Mouse (Mus musculus): ENCODE data around the gene Thada. TPM values are rescaled to one million over a fixed set of nuclear protein-coding genes. Genes with fewer than 3 reads are reported as not detected.
A peak's percentile ranks its signal among the peaks of the same experiment; 100 is the strongest.

Gene Thada
- total and polyA plus RNA-seq, 2 experiments from 2014 or later: 4.3 to 12.2 TPM

GRCm38 (mm10) chr17:84372411-84373045 is 93.5 kb downstream of the Thada start:
- no peak for DNase-seq (ENCODE audit: low spot score)
- TF ChIP-seq CTCF (IDR thresholded peaks at IDR 0.05): no peak
- Histone ChIP-seq H3K9me3 (ENCODE audit: low read length) (no peaks in the 10 kb centered on the region), H3K9ac (replicated peaks; ENCODE audit: low read length, poor library complexity, severe bottlenecking) (no peak overlapping the region), H3K4me2 (ENCODE audit: low read depth, low read length, poor library complexity, severe bottlenecking) (no peak overlapping the region), H3K27ac (ENCODE audit: low read depth, low read length) (no peak overlapping the region), H3K27me3 (ENCODE audit: insufficient read depth, low read length) (no peaks in the 10 kb centered on the region), H3K4me3 (ENCODE audit: low read depth, low read length) (no peak overlapping the region), H3K4me1 (ENCODE audit: insufficient read depth, low read length) (0 out of 2 replicates have a peak, but pooled peaks cover 5% of the 10 kb centered on the region), H3K36me3 (ENCODE audit: insufficient read depth, low read length) (0 out of 2 replicates have a peak, but pooled peaks cover 10% of the 10 kb centered on the region)
- ATAC-seq (ENCODE audit: low FRiP score): no peak
- 77% methylated on average over 6 of the region's 6 CpGs for WGBS

GRCm38 (mm10) chr17:84370385-84370784 is 95.6 kb downstream of the Thada start:
- Histone ChIP-seq H3K9ac (replicated peaks; ENCODE audit: low read length, poor library complexity, severe bottlenecking) (no peak overlapping the region), H3K4me1 (ENCODE audit: insufficient read depth, low read length) (peaks cover 9% of the 10 kb centered on the region; the same call in 1 of the 2 replicates), H3K27me3 (ENCODE audit: insufficient read depth, low read length) (no peaks in the 10 kb centered on the region), H3K27ac (ENCODE audit: low read depth, low read length) (no peak overlapping the region), H3K36me3 (ENCODE audit: insufficient read depth, low read length) (0 out of 2 replicates have a peak, but pooled peaks cover 5% of the 10 kb centered on the region), H3K9me3 (ENCODE audit: low read length) (no peaks in the 10 kb centered on the region), H3K4me2 (ENCODE audit: low read depth, low read length, poor library complexity, severe bottlenecking) (no peak overlapping the region), H3K4me3 (ENCODE audit: low read depth, low read length) (no peak overlapping the region)
- ATAC-seq (ENCODE audit: low FRiP score) (no peak), DNase-seq (ENCODE audit: low spot score) (no peak)
- TF ChIP-seq CTCF (IDR thresholded peaks at IDR 0.05): no peak
- 75% methylated on average over 5 of the region's 5 CpGs for WGBS

- Histone ChIP-seq H3K9me3 (ENCODE audit: low read length) (no peaks in the 10 kb centered on the region), H3K9ac (replicated peaks; ENCODE audit: low read length, poor library complexity, severe bottlenecking) (no peak overlapping the region), H3K4me1 (ENCODE audit: insufficient read depth, low read length) (peaks cover 9% of the 10 kb centered on the region; the same call in 1 of the 2 replicates), H3K36me3 (ENCODE audit: insufficient read depth, low read length) (0 out of 2 replicates have a peak, but pooled peaks cover 4% of the 10 kb centered on the region), H3K27ac (ENCODE audit: low read depth, low read length) (no peak overlapping the region), H3K4me3 (ENCODE audit: low read depth, low read length) (no peak overlapping the region), H3K4me2 (ENCODE audit: low read depth, low read length, poor library complexity, severe bottlenecking) (no peak overlapping the region), H3K27me3 (ENCODE audit: insufficient read depth, low read length) (no peaks in the 10 kb centered on the region)
- ATAC-seq (ENCODE audit: low FRiP score): no peak
- no peak for DNase-seq (ENCODE audit: low spot score)
- 75% methylated on average over 3 of the region's 3 CpGs for WGBS
- no peak for TF ChIP-seq CTCF (IDR thresholded peaks at IDR 0.05)
Observed at GRCm38 (mm10) chr17:84369769-84370168, 96.2 kb downstream of the Thada start.

GRCm38 (mm10) chr17:84368213-84369014 is 97.6 kb downstream of the Thada start:
- DNase-seq (ENCODE audit: low spot score) (no peak), ATAC-seq (ENCODE audit: low FRiP score) (no peak)
- peaks cover 9% of the 10 kb centered on the region; the same call in 1 of the 2 replicates for H3K4me1 ChIP-seq (ENCODE audit: insufficient read depth, low read length)
- no peaks in the 10 kb centered on the region for H3K27me3 ChIP-seq (ENCODE audit: insufficient read depth, low read length)
- no peak overlapping the region for H3K4me2 ChIP-seq (ENCODE audit: low read depth, low read length, poor library complexity, severe bottlenecking)
- no peak overlapping the region for H3K9ac ChIP-seq (replicated peaks; ENCODE audit: low read length, poor library complexity, severe bottlenecking)
- TF ChIP-seq CTCF (IDR thresholded peaks at IDR 0.05): no peak
- WGBS: 73% methylated on average over 11 of the region's 11 CpGs
- H3K27ac ChIP-seq (ENCODE audit: low read depth, low read length): peak overlapping the region; percentile 48
- H3K9me3 ChIP-seq (ENCODE audit: low read length): no peaks in the 10 kb centered on the region
- no peak overlapping the region for H3K4me3 ChIP-seq (ENCODE audit: low read depth, low read length)
- 0 out of 2 replicates have a peak, but pooled peaks cover 4% of the 10 kb centered on the region for H3K36me3 ChIP-seq (ENCODE audit: insufficient read depth, low read length)

GRCm38 (mm10) chr17:84367663-84368062 is 98.3 kb downstream of the Thada start:
- no peak for ATAC-seq (ENCODE audit: low FRiP score)
- no peaks in the 10 kb centered on the region for H3K9me3 ChIP-seq (ENCODE audit: low read length)
- no peaks in the 10 kb centered on the region for H3K27me3 ChIP-seq (ENCODE audit: insufficient read depth, low read length)
- H3K4me2 ChIP-seq (ENCODE audit: low read depth, low read length, poor library complexity, severe bottlenecking): no peak overlapping the region
- 0 out of 2 replicates have a peak, but pooled peaks cover 4% of the 10 kb centered on the region for H3K36me3 ChIP-seq (ENCODE audit: insufficient read depth, low read length)
- WGBS: 39% methylated on average over 3 of the region's 3 CpGs
- DNase-seq (ENCODE audit: low spot score): peak; percentile 43
- no peak overlapping the region for H3K9ac ChIP-seq (replicated peaks; ENCODE audit: low read length, poor library complexity, severe bottlenecking)
- peak overlapping the region; percentile 48 for H3K27ac ChIP-seq (ENCODE audit: low read depth, low read length)
- peaks cover 9% of the 10 kb centered on the region; the same call in 1 of the 2 replicates for H3K4me1 ChIP-seq (ENCODE audit: insufficient read depth, low read length)
- H3K4me3 ChIP-seq (ENCODE audit: low read depth, low read length): no peak overlapping the region
- TF ChIP-seq CTCF (IDR thresholded peaks at IDR 0.05): peak; percentile 51

Data from midbrain, postnatal 0 days (tissue).